Mouse (Mus musculus) neural tube, embryonic 11.5 days (tissue): Measurements from ENCODE around the gene Sgip1. TPM values are rescaled to one million over a fixed set of nuclear protein-coding genes. Genes with fewer than 3 reads are reported as not detected.
A peak's percentile ranks its signal among the peaks of the same experiment; 100 is the strongest.

Experiments
- ATAC-seq: fragments of 200-750 bp; cut with Nextera tagmentation; 2 replicates; pipeline ENCODE4 v1.8.0; 2017; ENCODE audit warnings: moderate number of reproducible peaks, mild to moderate bottlenecking, moderate TSS enrichment, moderate library complexity; ENCODE audit not compliant: insufficient read depth, low FRiP score, low TSS enrichment
- DNase-seq: peaks from one replicate; pipeline ENCODE4 v3.0.0-alpha.2; 2015; ENCODE audit warnings: low spot score
- H3K27ac ChIP-seq: fragments of 300-500 bp; sonication (generic); 2 replicates; pipeline ENCODE4 v1.5.1; 2014; ENCODE audit warnings: low read depth, mild to moderate bottlenecking, low read length
- H3K27me3 ChIP-seq: fragments of 300-500 bp; sonication (generic); 2 replicates; pipeline ENCODE4 v1.6.1; 2014; ENCODE audit warnings: mild to moderate bottlenecking, low read length, mixed read lengths; ENCODE audit not compliant: control insufficient read depth, insufficient read depth
- H3K36me3 ChIP-seq: fragments of 300-500 bp; sonication (generic); 2 replicates; pipeline ENCODE4 v1.6.1; 2014; ENCODE audit warnings: mild to moderate bottlenecking, low read length, moderate library complexity, mixed read lengths; ENCODE audit not compliant: control insufficient read depth, insufficient read depth
- H3K4me1 ChIP-seq: fragments of 300-500 bp; sonication (generic); 2 replicates; pipeline ENCODE4 v1.6.1; 2014; ENCODE audit warnings: low read length, mixed read lengths; ENCODE audit not compliant: control insufficient read depth, insufficient read depth
- H3K4me2 ChIP-seq: fragments of 300-500 bp; sonication (generic); 2 replicates; pipeline ENCODE4 v1.6.1; 2014; ENCODE audit warnings: low read depth, mild to moderate bottlenecking, moderate library complexity
- H3K4me3 ChIP-seq: fragments of 300-500 bp; sonication (generic); 2 replicates; pipeline ENCODE4 v1.5.1; 2014; ENCODE audit warnings: low read depth, low read length
- H3K9ac ChIP-seq: fragments of 300-500 bp; sonication (generic); 2 replicates; pipeline ENCODE4 v1.6.1; 2014; ENCODE audit warnings: mild to moderate bottlenecking, low read length
- H3K9me3 ChIP-seq: fragments of 300-500 bp; sonication (generic); 2 replicates; pipeline ENCODE4 v1.6.1; 2016; ENCODE audit warnings: low read length; ENCODE audit not compliant: control insufficient read depth
- WGBS: fragments of 180-500 bp; shearing (Covaris S2); extraction: QIAGEN DNeasy Blood & Tissue Kit; methylation state at CpG from one replicate; pipeline ENCODE4 v1.1.7; 2014; 5-methylcytosine and 5-hydroxymethylcytosine counted together
- polyA plus RNA-seq: library from polyadenylated mRNA; unstranded; fragments of >200 nt; fragmentation: Nextera tagmentation; extraction: Ambion mirVana; gene quantifications from 2 replicates; pipeline ENCODE4 v1.2.1, GENCODE M21; 2014

The Sgip1 gene
- polyA plus RNA-seq, 1 experiment from 2014 or later, result 20.0 TPM

DNA sequence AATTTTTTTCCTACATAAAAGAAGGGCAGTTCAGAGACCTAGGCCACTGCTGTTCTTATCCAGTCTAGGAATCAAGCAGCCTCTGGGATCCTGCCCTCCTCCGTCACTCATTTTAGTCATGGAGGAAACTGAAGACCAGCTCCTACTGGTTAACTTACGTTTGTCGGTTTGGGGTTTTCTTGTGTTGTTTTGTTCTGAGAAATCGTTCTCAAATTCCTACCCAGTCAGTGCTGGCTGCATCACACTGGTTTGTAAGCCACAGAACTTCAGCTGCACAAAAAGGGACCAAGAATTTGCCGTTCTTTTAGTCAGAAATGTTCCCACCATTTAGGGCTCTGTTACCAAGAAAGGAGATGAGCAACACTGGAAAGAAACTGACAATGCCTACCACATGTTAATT, 248.3 kb downstream of the Sgip1 start:
- no peak for DNase-seq
- H3K27me3 ChIP-seq, result no peaks in the 10 kb centered on the region
- H3K27ac ChIP-seq, result no peak overlapping the region
- ATAC-seq, result no peak
- no peak overlapping the region for H3K9ac ChIP-seq
- no peaks in the 10 kb centered on the region for H3K9me3 ChIP-seq
- H3K4me3 ChIP-seq, result no peak overlapping the region
- H3K36me3 ChIP-seq, result no peaks in the 10 kb centered on the region
- 81% methylated on average over 5 of the region's 5 CpGs for WGBS
- no peak overlapping the region for H3K4me2 ChIP-seq
- H3K4me1 ChIP-seq, result no peaks in the 10 kb centered on the region

GRCm38 (mm10) chr4:102990016-102990415, 248.9 kb downstream of the Sgip1 start:
- no peak for DNase-seq

DNA sequence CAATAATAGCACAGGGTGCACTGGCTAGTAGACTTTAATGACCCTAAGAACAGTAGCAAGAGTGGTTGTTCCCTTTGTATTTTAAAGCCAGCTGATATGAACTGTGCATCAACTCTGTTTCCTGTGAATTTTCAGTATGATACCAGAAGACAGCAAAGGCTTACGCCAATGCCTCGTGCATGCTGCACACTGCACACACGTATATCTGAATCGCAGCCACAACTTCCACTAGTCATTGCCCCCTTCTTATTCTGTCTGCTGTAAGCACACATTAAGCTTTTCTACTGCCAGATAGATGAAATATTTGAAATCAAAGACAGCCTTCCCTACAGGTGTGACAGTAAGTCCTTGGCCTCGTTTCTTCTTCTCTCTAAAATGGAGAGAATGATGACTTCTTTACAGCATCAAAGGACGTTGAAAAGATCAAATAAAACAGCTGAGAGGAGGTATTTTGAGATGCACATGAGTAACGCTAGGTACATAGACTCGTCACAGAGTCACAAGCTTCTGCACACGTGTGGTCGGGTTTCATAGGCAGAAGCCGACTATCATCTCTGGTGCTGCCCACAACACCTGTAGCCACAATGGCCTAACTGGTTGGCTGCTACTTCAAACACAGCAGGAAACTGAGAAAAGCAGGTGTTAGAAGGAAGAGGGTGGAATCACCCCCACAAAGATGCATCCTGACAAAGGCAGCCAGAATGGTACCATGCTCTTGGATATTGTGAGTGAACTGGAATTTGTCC, 249.7 kb downstream of the Sgip1 start:
- H3K9me3 ChIP-seq, result no peaks in the 10 kb centered on the region
- H3K4me2 ChIP-seq, result no peak overlapping the region
- no peaks in the 10 kb centered on the region for H3K4me1 ChIP-seq
- H3K36me3 ChIP-seq, result no peaks in the 10 kb centered on the region
- DNase-seq (no peak), ATAC-seq (no peak)
- H3K4me3 ChIP-seq, result no peak overlapping the region
- H3K9ac ChIP-seq, result no peak overlapping the region
- H3K27ac ChIP-seq, result no peak overlapping the region
- WGBS, result 84% methylated on average over 11 of the region's 11 CpGs
- H3K27me3 ChIP-seq, result no peaks in the 10 kb centered on the region

More at GRCm38 (mm10) chr4:102990016-102990415, 248.9 kb downstream of the Sgip1 start:
- Histone ChIP-seq H3K36me3 (no peaks in the 10 kb centered on the region), H3K9me3 (no peaks in the 10 kb centered on the region), H3K9ac (no peak overlapping the region), H3K4me3 (no peak overlapping the region), H3K4me2 (no peak overlapping the region), H3K27me3 (no peaks in the 10 kb centered on the region), H3K4me1 (no peaks in the 10 kb centered on the region), H3K27ac (no peak overlapping the region)
- 80% methylated on average over 4 of the region's 4 CpGs for WGBS
- ATAC-seq, result no peak

- no peaks in the 10 kb centered on the region for H3K9me3 ChIP-seq
- H3K9ac ChIP-seq, result no peak overlapping the region
- ATAC-seq (no peak), DNase-seq (no peak)
- no peaks in the 10 kb centered on the region for H3K27me3 ChIP-seq
- no peaks in the 10 kb centered on the region for H3K4me1 ChIP-seq
- H3K36me3 ChIP-seq, result no peaks in the 10 kb centered on the region
- H3K27ac ChIP-seq, result no peak overlapping the region
- WGBS, result 81% methylated on average over 3 of the region's 3 CpGs
- H3K4me2 ChIP-seq, result no peak overlapping the region
- no peak overlapping the region for H3K4me3 ChIP-seq
Measured at GRCm38 (mm10) chr4:102991685-102992084, 250.6 kb downstream of the Sgip1 start.

DNA sequence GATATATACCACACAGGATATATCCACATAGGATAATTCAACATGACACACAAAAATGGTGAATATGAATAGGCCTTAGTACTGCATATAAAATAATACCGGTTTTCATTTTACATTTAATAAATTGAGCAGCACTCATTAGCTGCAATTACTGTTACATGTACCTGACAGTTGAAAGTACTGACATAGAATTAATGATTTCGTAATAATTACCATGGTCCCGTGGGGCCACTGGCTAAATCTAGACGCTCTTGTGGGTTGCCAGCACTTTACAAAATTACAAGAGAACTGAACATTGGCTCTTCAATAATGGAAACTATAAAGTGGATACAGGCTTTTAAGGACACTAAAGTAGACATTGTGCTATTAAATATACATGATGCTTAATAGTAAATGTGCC, 263.6 kb downstream of the Sgip1 start:
- H3K27ac ChIP-seq, result no peak overlapping the region; the same call in 1 of the 2 replicates
- ATAC-seq, result no peak

DNA sequence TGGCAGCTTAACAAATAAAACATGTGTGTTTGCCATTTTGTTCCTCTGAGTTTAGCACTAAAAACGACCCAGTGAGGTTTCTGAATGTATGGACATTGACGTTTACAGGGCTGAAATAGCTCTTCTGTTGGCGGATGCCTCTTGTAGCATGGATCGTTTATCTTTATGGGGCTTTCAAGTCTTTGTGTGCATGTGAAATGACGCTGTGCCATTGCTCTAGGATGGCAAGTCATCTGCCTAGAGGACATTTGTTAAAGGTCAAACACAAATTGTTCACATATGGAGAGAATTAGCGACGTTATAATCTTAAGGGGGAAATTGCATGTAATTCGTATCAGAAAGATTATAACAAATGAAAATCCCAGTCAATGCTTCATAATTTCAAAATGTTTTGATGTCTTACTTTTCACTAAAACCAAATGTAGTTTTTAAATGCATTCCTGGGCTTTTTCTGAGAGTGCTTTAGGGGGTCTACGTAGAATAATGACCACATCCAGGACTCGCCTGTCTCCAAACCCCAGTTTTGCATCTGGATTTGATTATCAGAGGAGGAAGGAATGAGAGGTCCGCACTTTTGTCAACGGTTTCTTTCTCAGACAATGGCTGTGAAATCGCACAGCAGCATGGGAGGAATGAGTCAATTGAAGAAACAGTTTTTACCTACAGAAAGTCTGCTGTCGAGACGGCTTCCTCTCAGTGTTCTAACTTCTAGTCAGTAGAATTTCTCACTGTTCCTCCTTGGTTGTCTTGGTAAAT, 264.3 kb downstream of the Sgip1 start:
- DNase-seq (peak; percentile 23), ATAC-seq (no peak)
- Histone ChIP-seq H3K27ac (peak overlapping the region; percentile 62), H3K36me3 (no peaks in the 10 kb centered on the region), H3K4me3 (no peak overlapping the region), H3K27me3 (no peaks in the 10 kb centered on the region), H3K4me2 (no peak overlapping the region), H3K4me1 (no peaks in the 10 kb centered on the region), H3K9me3 (no peaks in the 10 kb centered on the region), H3K9ac (no peak overlapping the region)
- 35% methylated on average over 15 of the region's 15 CpGs for WGBS

More for the DNA sequence above, 263.6 kb downstream of the Sgip1 start:
- Histone ChIP-seq H3K4me1 (no peaks in the 10 kb centered on the region), H3K36me3 (no peaks in the 10 kb centered on the region), H3K9me3 (no peaks in the 10 kb centered on the region), H3K9ac (no peak overlapping the region), H3K4me3 (no peak overlapping the region), H3K27me3 (no peaks in the 10 kb centered on the region), H3K4me2 (no peak overlapping the region)
- DNase-seq, result no peak
- 87% methylated on average over 4 of the region's 4 CpGs for WGBS

DNA sequence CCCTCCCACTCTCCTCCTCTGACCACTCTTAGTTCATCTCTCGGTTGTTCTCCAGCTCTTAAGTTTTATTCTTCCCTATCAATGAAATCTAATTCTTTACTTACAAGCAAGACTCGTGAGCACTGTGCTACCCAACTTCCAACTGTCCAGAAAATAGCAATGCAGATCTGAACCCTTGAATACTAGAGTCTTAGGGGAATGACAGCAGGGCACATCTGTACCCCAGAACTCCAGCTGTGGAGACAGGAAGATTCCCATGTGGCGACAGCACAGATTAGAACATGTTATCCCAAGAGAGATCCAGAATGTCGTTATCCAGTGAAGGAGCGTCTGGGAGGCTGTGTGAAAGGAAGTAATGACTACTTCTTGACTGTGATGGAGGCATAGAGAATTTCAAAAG, 265.2 kb downstream of the Sgip1 start:
- H3K9me3 ChIP-seq, result no peaks in the 10 kb centered on the region
- ATAC-seq, result no peak
- H3K27me3 ChIP-seq, result no peaks in the 10 kb centered on the region
- H3K4me1 ChIP-seq, result no peaks in the 10 kb centered on the region
- H3K36me3 ChIP-seq, result no peaks in the 10 kb centered on the region
- WGBS, result 68% methylated on average over 5 of the region's 5 CpGs
- peak overlapping the region; percentile 62 for H3K27ac ChIP-seq
- no peak overlapping the region for H3K9ac ChIP-seq
- H3K4me3 ChIP-seq, result no peak overlapping the region
- no peak for DNase-seq
- H3K4me2 ChIP-seq, result no peak overlapping the region

DNA sequence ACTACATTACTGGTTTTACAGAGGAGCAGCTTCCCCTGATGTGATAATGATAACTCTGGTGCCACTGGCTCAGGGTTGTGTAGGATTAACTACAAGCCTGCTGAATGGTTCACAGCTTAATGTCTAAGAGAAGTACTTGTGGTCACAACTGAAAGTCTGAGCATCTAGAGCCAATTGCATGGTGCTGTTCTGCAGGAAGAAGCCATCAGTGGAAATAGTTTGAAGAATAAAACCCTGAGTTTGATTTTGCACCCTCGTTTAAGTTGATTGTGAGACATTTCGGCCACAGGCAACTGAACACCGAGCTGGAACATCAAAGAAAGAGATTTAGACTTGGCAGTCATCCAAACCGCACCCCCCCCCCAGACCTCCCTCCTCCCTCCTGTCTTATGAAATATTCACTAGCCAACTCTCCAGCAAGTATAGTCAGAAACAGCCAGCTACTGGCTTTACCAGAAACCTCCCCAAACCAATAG, 265.9 kb downstream of the Sgip1 start:
- ATAC-seq, result no peak; the same call in 1 of the 2 replicates
- H3K36me3 ChIP-seq, result no peaks in the 10 kb centered on the region
- H3K27ac ChIP-seq, result no peak overlapping the region
- H3K27me3 ChIP-seq, result no peaks in the 10 kb centered on the region
- peak; percentile 51 for DNase-seq
- H3K4me2 ChIP-seq, result no peak overlapping the region
- H3K4me3 ChIP-seq, result no peak overlapping the region
- 50% methylated on average over 4 of the region's 4 CpGs for WGBS
- no peak overlapping the region for H3K9ac ChIP-seq
- no peaks in the 10 kb centered on the region for H3K9me3 ChIP-seq
- H3K4me1 ChIP-seq, result no peaks in the 10 kb centered on the region
